Mouse (Mus musculus) liver, embryonic 11.5 days (tissue): ENCODE data around the gene Ptbp1. TPM values are rescaled to one million over a fixed set of nuclear protein-coding genes. Genes with fewer than 3 reads are reported as not detected.

Experiments used
- ATAC-seq: fragments of 200-750 bp; cut with Nextera tagmentation; replicated peaks from 2 replicates; pipeline ENCODE4 v1.8.0; 2017; ENCODE audit warnings: moderate number of reproducible peaks, mild to moderate bottlenecking, moderate TSS enrichment, moderate library complexity; ENCODE audit not compliant: low FRiP score
- DNase-seq: peaks from one replicate; pipeline ENCODE4 v3.0.0-alpha.2; 2017; ENCODE audit warnings: low spot score
- H3K27ac ChIP-seq: fragments of 300-500 bp; sonication (generic); 2 replicates; pipeline ENCODE4 v1.5.1; 2014; ENCODE audit warnings: mild to moderate bottlenecking, low read depth, low read length, control low read depth
- H3K27me3 ChIP-seq: fragments of 300-500 bp; sonication (generic); replicated peaks from 2 replicates; pipeline ENCODE4 v1.6.1; 2014; ENCODE audit warnings: low read length, mixed read lengths; ENCODE audit not compliant: control insufficient read depth, insufficient read depth
- H3K36me3 ChIP-seq: fragments of 300-500 bp; sonication (generic); 2 replicates; pipeline ENCODE4 v1.6.1; 2014; ENCODE audit warnings: mild to moderate bottlenecking, low read length, moderate library complexity, mixed read lengths; ENCODE audit not compliant: control insufficient read depth, insufficient read depth
- H3K4me1 ChIP-seq: fragments of 300-500 bp; sonication (generic); replicated peaks from 2 replicates; pipeline ENCODE4 v1.6.1; 2014; ENCODE audit warnings: low read length, mixed read lengths; ENCODE audit not compliant: control insufficient read depth, insufficient read depth
- H3K4me2 ChIP-seq: fragments of 300-500 bp; sonication (generic); 2 replicates; pipeline ENCODE4 v1.6.1; 2014; ENCODE audit warnings: mild to moderate bottlenecking, control low read depth, moderate library complexity
- H3K4me3 ChIP-seq: fragments of 300-500 bp; sonication (generic); 2 replicates; pipeline ENCODE4 v1.5.1; 2014; ENCODE audit warnings: low read depth, low read length, control low read depth
- H3K9ac ChIP-seq: fragments of 300-500 bp; sonication (generic); 2 replicates; pipeline ENCODE4 v1.6.1; 2014; ENCODE audit warnings: low read depth, low read length, control low read depth
- H3K9me3 ChIP-seq: fragments of 300-500 bp; sonication (generic); 2 replicates; pipeline ENCODE4 v1.6.1; 2016; ENCODE audit warnings: low read length, inconsistent platforms, mixed read lengths; ENCODE audit not compliant: control insufficient read depth
- WGBS: fragments of 180-500 bp; shearing (Covaris S2); extraction: QIAGEN DNeasy Blood & Tissue Kit; methylation state at CpG from one replicate; pipeline ENCODE4 v1.1.7; 2014; 5-methylcytosine and 5-hydroxymethylcytosine counted together
- polyA plus RNA-seq: library from polyadenylated mRNA; unstranded; fragments of >200 nt; fragmentation: Nextera tagmentation; extraction: Ambion mirVana; gene quantifications from 2 replicates; pipeline ENCODE4 v1.2.1, GENCODE M21; 2014

Gene Ptbp1
- polyA plus RNA-seq, 1 experiment from 2014 or later = 329 TPM

DNA sequence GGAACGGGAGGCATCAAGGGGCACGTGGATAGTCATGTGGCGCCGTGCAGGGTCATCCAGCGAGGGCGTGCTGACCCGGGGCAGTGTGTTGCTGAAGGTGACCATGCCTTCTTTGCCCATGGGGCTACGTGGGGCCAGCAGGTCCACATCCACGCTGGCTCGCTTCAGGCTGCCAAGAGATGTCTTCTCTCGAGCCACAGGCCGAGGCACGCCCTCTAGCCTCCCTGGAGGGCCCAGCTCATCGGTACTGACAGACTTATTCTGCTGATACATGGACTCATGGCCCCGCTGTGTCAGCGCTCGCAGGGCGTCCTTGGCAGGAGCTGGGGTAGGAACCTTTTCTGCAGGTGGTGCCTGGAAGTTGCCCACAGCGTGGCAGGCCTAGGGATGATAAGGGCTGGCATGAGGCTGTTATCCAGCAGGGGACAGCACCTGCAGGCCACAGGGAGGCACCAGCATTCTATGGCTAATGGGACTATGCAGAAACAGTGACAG is 11.6 kb downstream of the Ptbp1 start:
- Histone ChIP-seq H3K4me2 (no peak overlapping the region), H3K4me3 (no peak overlapping the region), H3K9ac (no peak overlapping the region), H3K36me3 (peaks cover 30% of the 10 kb centered on the region), H3K27me3 (no peaks in the 10 kb centered on the region), H3K27ac (no peak overlapping the region), H3K9me3 (no peaks in the 10 kb centered on the region), H3K4me1 (no peaks in the 10 kb centered on the region; the same call in 1 of the 2 replicates)
- DNase-seq (no peak), ATAC-seq (no peak)
- 78% methylated on average over 19 of the region's 19 CpGs for WGBS

- ATAC-seq (no peak), DNase-seq (no peak)
- no peak overlapping the region for H3K9ac ChIP-seq
- H3K4me1 ChIP-seq = no peaks in the 10 kb centered on the region; the same call in 1 of the 2 replicates
- H3K36me3 ChIP-seq = peaks cover 22% of the 10 kb centered on the region
- no peaks in the 10 kb centered on the region for H3K9me3 ChIP-seq
- WGBS = 81% methylated on average over 11 of the region's 11 CpGs
- H3K4me2 ChIP-seq = no peak overlapping the region
- H3K4me3 ChIP-seq = no peak overlapping the region
- H3K27ac ChIP-seq = no peak overlapping the region
- H3K27me3 ChIP-seq = no peaks in the 10 kb centered on the region
Observed at GRCm38 (mm10) chr10:79866601-79867000, 12.4 kb downstream of the Ptbp1 start.

GRCm38 (mm10) chr10:79871845-79872244 is 17.6 kb downstream of the Ptbp1 start:
- H3K27ac ChIP-seq = no peak overlapping the region
- no peak overlapping the region for H3K4me2 ChIP-seq
- H3K36me3 ChIP-seq = no peaks in the 10 kb centered on the region
- H3K4me1 ChIP-seq = peaks cover 9% of the 10 kb centered on the region
- WGBS = 87% methylated on average over 8 of the region's 8 CpGs
- ATAC-seq (no peak), DNase-seq (no peak)
- peaks cover 11% of the 10 kb centered on the region for H3K27me3 ChIP-seq
- no peaks in the 10 kb centered on the region for H3K9me3 ChIP-seq
- no peak overlapping the region for H3K9ac ChIP-seq
- no peak overlapping the region for H3K4me3 ChIP-seq

DNA sequence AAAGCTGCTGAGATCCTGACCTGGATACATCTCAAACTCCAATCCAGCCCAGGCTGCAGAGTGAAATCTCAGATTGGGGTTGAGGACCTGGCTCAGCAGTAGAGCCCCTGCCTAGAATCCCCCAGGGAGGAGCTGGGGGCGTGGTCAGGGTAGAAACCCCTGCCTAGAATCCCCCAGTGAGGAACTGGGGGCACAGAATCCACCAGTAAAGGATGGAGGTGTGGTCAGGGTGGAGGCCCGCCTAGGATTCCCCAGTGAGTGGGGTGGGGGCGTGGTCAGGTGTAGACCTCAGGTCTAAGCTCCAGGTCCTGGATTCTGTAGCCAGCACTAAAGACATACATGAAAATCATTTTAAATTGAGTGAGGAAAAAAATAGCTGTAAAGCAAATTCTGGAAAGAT is 18.6 kb downstream of the Ptbp1 start:
- H3K4me2 ChIP-seq = peak overlapping the region; percentile 75
- no peaks in the 10 kb centered on the region for H3K36me3 ChIP-seq
- no peak overlapping the region for H3K27ac ChIP-seq
- peaks cover 11% of the 10 kb centered on the region for H3K27me3 ChIP-seq
- peak overlapping the region; percentile 0; the same call in 1 of the 2 replicates for H3K4me3 ChIP-seq
- ATAC-seq = no peak
- no peaks in the 10 kb centered on the region for H3K9me3 ChIP-seq
- H3K9ac ChIP-seq = no peak overlapping the region
- H3K4me1 ChIP-seq = peaks cover 16% of the 10 kb centered on the region
- WGBS = 37% methylated on average over 3 of the region's 3 CpGs
- no peak for DNase-seq

DNA sequence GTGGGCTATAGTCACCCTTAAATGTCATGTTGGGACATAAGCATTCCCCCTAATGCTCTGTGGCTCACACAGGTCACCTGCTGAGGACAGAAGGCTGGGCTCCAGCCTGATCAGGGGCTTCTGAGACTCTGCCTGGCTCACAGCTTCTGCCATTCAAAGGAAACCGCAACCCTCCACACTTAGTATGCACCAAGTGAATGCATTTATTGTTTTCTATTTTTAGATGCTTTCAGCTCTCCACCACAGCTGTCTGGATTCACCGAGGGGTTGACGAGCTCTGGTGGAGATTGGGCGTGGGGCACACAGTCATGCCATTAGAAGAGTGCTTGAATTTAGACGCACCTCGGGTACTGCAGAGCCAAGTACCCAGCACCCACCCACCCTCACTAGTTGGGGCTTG is 19.1 kb downstream of the Ptbp1 start:
- Histone ChIP-seq H3K27ac (no peak overlapping the region), H3K27me3 (peaks cover 11% of the 10 kb centered on the region), H3K4me3 (peak overlapping the region; percentile 53), H3K9ac (no peak overlapping the region), H3K36me3 (no peaks in the 10 kb centered on the region), H3K4me1 (peaks cover 16% of the 10 kb centered on the region), H3K4me2 (peak overlapping the region; percentile 75), H3K9me3 (no peaks in the 10 kb centered on the region)
- ATAC-seq (no peak), DNase-seq (no peak)
- 12% methylated on average over 6 of the region's 6 CpGs for WGBS

- peak overlapping the region; percentile 58 for H3K9ac ChIP-seq
- H3K27me3 ChIP-seq = peaks cover 11% of the 10 kb centered on the region
- H3K4me3 ChIP-seq = peak overlapping the region; percentile 53
- ATAC-seq = peak; percentile 10; the same call in 1 of the 2 replicates
- H3K27ac ChIP-seq = peak overlapping the region; percentile 2; the same call in 1 of the 2 replicates
- H3K4me2 ChIP-seq = peak overlapping the region; percentile 75
- WGBS = 4% methylated on average over 22 of the region's 26 CpGs
- no peaks in the 10 kb centered on the region for H3K36me3 ChIP-seq
- peak; percentile 34 for DNase-seq
- no peaks in the 10 kb centered on the region for H3K9me3 ChIP-seq
- peaks cover 16% of the 10 kb centered on the region for H3K4me1 ChIP-seq
Observed at GRCm38 (mm10) chr10:79873715-79874289, 19.6 kb downstream of the Ptbp1 start.

DNA sequence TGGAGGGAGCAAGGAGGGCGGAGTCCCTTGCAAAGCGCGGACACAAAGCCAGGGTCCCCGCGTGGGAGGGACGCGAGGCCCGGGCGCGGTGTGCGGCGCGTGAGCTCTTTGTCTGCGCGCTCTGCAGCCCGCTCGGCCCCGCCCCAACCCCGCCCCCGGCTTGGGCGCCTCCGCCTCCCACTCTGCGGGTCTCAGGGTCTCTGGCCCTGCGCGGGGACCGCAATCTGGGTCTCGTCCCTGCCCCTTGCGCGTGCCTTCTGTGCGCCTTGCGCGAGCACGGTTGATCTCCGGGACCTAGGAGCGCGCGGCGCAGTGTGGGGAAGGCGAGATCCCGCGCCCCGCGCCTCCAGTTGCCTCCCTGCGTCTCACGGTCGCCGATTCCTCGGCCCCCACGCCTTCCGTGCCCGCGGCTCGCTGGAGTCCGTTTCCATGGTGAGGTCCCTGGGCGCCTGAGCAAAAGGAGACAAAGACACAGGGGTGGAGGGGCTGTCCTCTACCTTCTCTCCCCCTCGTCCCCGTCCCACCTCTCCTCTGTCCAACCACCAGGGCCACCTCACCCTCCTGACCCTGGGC is 20.1 kb downstream of the Ptbp1 start, which contains the start of the genes Prtn3 and Plppr3:
Prtn3 (plus strand) TSS at position 187 of the 573 bp plus-strand sequence.
Plppr3 (minus strand) TSS at position 345 of the 573 bp plus-strand sequence.
- Histone ChIP-seq H3K9ac (peak within 1 kb of the TSS; percentile 58), H3K27ac (peak within 1 kb of the TSS; percentile 32)
- 2% methylated on average over 57 of the region's 57 CpGs for WGBS

DNA sequence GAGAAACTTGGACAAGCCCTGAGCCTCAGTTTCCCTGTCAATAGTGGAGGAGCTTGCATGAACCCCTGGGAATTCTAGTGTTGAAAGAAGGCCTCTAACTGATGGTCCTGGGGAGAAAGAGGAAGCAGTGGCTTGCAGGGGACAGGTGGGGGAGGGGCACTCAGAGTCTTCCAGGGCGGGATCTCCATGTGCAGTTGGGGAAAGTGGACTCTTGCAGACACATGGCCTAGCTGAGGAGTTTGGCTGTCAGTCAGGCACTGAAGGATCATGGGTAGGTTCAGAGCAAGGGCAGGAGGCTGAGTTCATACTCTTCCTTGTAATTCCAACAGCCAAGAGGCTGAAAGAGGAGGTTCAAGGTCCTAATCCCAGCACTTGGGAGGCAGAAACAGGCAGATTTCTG is 22.9 kb downstream of the Ptbp1 start:
- no peak for ATAC-seq
- Histone ChIP-seq H3K4me3 (no peak overlapping the region), H3K27ac (no peak overlapping the region), H3K9me3 (no peaks in the 10 kb centered on the region), H3K4me1 (peaks cover 36% of the 10 kb centered on the region), H3K36me3 (no peaks in the 10 kb centered on the region), H3K4me2 (peak overlapping the region; percentile 41), H3K9ac (no peak overlapping the region), H3K27me3 (peaks cover 11% of the 10 kb centered on the region)
- 36% methylated on average over 1 of the region's 1 CpGs for WGBS
- DNase-seq = no peak

More for the DNA sequence above, 20.1 kb downstream of the Ptbp1 start, which contains the start of the genes Prtn3 and Plppr3:
- peak within 1 kb of the TSS; percentile 53 for H3K4me3 ChIP-seq
- peak; percentile 46; the same call in 1 of the 2 replicates for ATAC-seq
- H3K27me3 ChIP-seq = peaks cover 11% of the 10 kb centered on the region
- H3K4me1 ChIP-seq = peaks cover 16% of the 10 kb centered on the region
- no peaks in the 10 kb centered on the region for H3K36me3 ChIP-seq
- H3K9me3 ChIP-seq = no peaks in the 10 kb centered on the region
- peak within 1 kb of the TSS; percentile 75 for H3K4me2 ChIP-seq
- DNase-seq = peak; percentile 66
